Mouse (Mus musculus): ENCODE measurements around the gene Stk11.

GRCm38 (mm10) chr10:80142530-80142925 lies 26.9 kb downstream of the Stk11 start:
- TF ChIP-seq HCFC1 (IDR thresholded peaks at IDR 0.05; ENCODE audit: borderline replicate concordance, insufficient read depth, low read length), result no peak
- TF ChIP-seq ZC3H11A (IDR thresholded peaks at IDR 0.05; ENCODE audit: borderline replicate concordance, low read depth, low read length), result no peak
